Mouse (Mus musculus) telencephalon, adult 2 months (tissue): ENCODE measurements at regions not wholly inside any gene's neighbourhood (a gene's known extent, or its start where the extent isn't known, plus 50 kb on each side); places are given as distances from the start of the nearest gene placed in this dataset.

Experiments used
- DNase-seq: peaks from one replicate; pipeline ENCODE4 v3.0.0-alpha.2; 2011; ENCODE audit warnings: low read depth, low spot score

DNA sequence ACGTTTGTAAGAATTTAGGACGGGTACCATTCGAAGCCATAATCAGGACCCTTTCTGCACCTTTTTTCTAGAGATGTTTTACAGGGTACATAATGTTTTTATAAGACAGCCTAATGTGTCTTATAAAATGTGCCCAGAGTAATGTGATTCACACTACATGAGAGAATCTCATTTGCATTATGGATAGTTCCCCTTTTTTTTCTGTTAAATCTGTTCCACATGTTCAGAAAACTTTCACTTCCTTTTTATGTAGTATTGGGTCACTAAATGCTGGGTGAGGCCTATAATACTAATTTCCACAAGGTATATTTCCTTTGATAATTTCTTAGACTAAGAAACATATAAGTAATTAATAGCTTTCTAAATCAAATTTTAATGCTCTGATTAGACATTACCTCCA is 822.7 kb downstream of the Dnah5 start:
- no peak for DNase-seq

DNA sequence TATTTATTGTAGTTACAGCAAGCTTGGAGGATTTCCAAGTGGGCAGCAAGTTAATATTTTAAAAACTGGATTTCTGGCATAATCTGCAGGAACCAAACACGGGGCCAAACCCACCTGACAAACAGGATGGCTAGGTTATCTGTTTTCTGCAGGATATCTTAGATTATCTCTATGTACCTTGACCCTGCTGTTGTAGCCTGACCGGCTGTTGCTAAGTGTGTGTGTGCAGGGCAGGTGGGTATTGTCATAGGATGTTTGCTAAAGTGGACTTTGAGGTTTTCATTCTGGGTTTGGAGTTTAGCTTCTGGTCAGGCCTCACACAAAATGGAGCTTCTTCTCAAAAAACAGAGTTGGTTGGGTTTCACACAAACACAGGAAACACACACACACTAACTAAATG is 835.4 kb downstream of the Dnah5 start:
- no peak for DNase-seq

DNA sequence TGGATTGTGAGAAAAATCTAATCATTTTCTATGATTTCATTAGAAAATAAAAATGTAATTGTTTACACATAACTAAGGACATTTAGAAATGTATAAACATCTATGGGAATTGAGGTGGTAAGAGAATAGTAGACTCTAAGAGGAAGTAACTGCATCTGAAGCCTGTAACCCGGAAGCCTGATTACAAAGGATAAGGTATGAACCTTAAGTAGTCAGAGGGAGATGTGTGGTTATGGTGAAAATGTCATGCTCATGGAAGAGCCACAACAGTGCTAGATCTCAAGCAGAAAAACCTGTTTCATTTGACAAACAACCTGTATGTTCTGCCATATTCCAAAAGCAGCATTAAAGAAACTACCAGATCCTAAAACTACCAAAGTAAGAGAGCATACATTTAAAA is 847.6 kb downstream of the Dnah5 start:
- no peak for DNase-seq

DNA sequence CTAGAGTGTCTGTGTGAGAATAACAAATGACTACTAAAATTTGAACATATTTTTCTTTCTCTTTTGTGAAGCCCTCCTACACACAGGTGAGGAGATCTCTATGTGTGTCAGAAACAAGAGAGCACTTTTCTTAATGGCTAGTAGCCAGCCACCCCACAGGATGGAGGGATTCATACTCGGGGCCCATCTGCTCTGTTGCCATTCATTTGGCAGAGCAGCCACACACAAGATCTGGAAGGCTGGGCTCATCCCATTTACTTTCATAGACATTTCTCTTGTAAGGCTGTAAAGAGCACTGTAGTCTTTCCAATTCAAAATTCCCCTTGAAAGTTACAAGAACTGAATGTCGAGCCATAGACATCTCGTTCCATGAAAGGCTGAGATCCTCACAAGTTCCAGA is 848.2 kb downstream of the Dnah5 start:
- DNase-seq: no peak

DNA sequence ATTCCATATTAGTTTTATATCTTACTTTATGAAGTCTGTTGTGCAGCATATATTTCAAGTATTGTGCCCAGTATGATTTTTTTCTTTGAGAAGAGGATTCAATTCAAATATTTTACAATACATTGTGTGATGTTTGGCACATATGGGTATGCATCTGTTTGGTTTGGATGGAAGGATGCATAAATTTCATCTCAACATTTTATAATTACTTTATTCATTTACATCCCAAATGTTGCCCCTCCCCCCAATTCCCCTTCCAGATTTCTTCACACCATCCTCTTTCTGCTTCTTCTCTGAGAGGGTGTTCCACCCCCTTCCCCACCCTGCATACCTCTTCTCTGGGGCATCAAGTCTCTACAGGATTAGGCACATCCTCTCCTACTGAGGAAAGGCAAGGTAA is 857.5 kb downstream of the Dnah5 start:
- DNase-seq: no peak

DNA sequence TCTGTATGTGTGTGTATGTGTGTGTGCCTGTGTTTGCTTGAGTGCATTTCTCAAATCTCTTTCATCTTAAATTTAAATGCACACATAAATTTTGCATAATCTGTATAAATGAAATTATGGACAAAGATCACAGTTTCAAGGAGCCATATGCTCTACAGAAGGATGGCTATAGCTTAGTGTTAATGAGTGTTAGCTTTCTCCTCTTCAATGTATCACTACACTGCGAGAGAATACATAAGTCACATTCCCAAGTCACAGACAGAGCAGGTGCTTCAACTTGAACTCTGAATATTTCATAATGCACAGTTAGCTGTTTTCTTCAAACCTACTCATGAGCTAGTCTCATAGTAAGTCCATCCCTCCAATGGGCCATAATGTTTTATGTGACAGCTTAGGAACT is 865.5 kb downstream of the Dnah5 start:
- DNase-seq: no peak

DNA sequence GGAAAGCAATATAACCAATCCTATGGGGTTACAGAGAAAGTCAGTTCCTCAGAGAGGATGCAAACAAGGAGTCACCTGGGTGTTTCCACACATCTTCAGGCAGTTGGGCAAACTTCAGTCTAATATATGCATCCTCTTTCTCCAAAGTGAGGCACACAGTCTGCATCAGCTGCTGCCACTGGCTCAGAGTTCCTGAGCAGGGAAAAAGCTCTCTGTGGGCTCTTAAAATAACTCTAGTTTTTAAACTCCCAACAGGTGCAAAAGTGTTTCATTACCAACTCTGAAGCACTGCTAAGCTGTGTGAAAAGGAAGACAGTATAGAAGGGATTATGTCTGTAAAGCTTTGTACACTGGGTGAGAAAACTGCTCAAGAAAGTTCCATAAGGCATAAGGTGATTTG is 874.2 kb downstream of the Dnah5 start:
- no peak for DNase-seq

DNA sequence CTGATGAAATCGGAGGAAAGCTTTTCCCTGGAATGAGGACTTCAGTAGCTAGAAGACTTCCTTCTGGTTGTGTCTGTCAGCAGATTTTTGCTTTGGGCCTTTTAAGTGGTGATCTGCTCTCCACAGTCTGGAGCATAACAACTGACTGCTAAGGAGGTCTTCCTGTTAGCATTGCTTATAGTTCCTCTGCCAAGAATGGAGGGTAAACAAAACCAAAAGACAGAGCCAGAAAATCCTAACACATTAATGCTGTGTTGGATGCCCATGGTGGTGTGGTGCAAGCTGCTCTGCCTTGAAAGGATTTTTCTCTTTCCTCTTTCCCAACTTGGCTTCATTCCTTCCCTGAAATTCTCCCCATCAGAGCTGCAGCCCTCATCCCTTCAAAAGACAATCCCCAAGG is 901.0 kb downstream of the Dnah5 start:
- DNase-seq: no peak

DNA sequence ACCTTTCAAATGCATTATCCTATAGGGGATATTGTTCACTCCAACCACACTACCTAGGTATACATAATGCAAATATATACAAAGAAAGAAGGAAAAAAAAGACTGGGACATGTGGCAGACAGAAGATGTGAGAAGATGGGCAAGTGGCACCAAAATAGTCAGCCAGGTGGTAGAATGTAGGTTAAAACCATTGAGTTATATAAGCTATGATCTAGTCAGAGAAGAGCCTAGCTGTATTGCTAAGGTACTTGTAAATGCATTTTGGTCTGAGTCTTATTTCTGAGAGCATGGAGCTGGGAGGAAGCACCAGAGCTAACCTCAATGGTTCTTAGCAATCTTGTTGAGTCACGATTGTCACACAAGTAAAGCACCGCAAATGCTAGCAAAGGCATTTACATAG is 943.1 kb downstream of the Dnah5 start:
- DNase-seq: peak; percentile 54
